In genomic region chr19:28967652-28968051, GRCm38 (mm10) we compare ENCODE assay signal across 9 mouse cellular contexts. TPM values are rescaled to one million over a fixed set of nuclear protein-coding genes. Genes with fewer than 3 reads are reported as not detected.
A peak's percentile ranks its signal among the peaks of the same experiment; 100 is the strongest.
DNase-seq lines count a peak whose midpoint lies in the region; ATAC-seq lines count a peak whose summit lies in the region.
"Had no signal": no experiment of that assay in that cellular context is flagged by ENCODE, and none has a peak within 500 bp of the region (broad histone marks: within the 10 kb centered on the region; RNA-seq: fewer than 3 reads in every experiment).

Gene 4430402I18Rik (minus strand): TSS chr19:28967800.

- WGBS in embryonic facial prominence, embryonic 15.5 days = 11% methylated on average over 11 of the region's 11 CpGs
- 7% methylated on average over 11 of the region's 11 CpGs for WGBS in hindbrain, embryonic 11.5 days
- WGBS in midbrain, embryonic 12.5 days = 4% methylated on average over 11 of the region's 11 CpGs

- H3K27me3 ChIP-seq in embryonic facial prominence, embryonic 15.5 days = no peaks in the 10 kb centered on the region
- no peaks in the 10 kb centered on the region for H3K27me3 ChIP-seq in hindbrain, embryonic 11.5 days (ENCODE audit: control insufficient read depth, insufficient read depth, low read length)
- H3K27me3 ChIP-seq in midbrain, embryonic 12.5 days = peaks cover 8% of the 10 kb centered on the region

- no peak within 1 kb of the TSS for H3K4me3 ChIP-seq in embryonic facial prominence, embryonic 15.5 days (replicated peaks)
- H3K4me3 ChIP-seq in hindbrain, embryonic 11.5 days (ENCODE audit: low read depth, low read length) = no peak within 1 kb of the TSS
- no peak within 1 kb of the TSS for H3K4me3 ChIP-seq in midbrain, embryonic 12.5 days
- H3K4me3 ChIP-seq: liver, embryonic 13.5 days had no signal

- ATAC-seq in embryonic facial prominence, embryonic 15.5 days (ENCODE audit: insufficient number of reproducible peaks, low FRiP score, low TSS enrichment, low read depth) = no peak
- peak; percentile 50; the same call in 1 of the 2 replicates for ATAC-seq in hindbrain, embryonic 11.5 days (ENCODE audit: low FRiP score)
- peak; percentile 50 for ATAC-seq in midbrain, embryonic 12.5 days (ENCODE audit: low FRiP score, low read depth)

- 0 out of 2 replicates have a peak within 1 kb of the TSS, but pooled peaks have one; percentile 6 for H3K4me2 ChIP-seq in embryonic facial prominence, embryonic 15.5 days (replicated peaks)
- 0 out of 2 replicates have a peak within 1 kb of the TSS, but pooled peaks have one; percentile 8 for H3K4me2 ChIP-seq in hindbrain, embryonic 11.5 days (replicated peaks; ENCODE audit: low read depth, low read length)
- peak within 1 kb of the TSS; percentile 34 for H3K4me2 ChIP-seq in midbrain, embryonic 12.5 days (replicated peaks)
- H3K4me2 ChIP-seq: liver, embryonic 13.5 days had no signal

- H3K9ac ChIP-seq in embryonic facial prominence, embryonic 15.5 days = no peak within 1 kb of the TSS
- no peak within 1 kb of the TSS for H3K9ac ChIP-seq in hindbrain, embryonic 11.5 days (ENCODE audit: low read depth, low read length)
- H3K9ac ChIP-seq in midbrain, embryonic 12.5 days (replicated peaks) = no peak within 1 kb of the TSS
- H3K9ac ChIP-seq: liver, embryonic 13.5 days had no signal

- peak; percentile 45 for DNase-seq in adrenal gland, postnatal 10 days
- no peak for DNase-seq in adrenal gland, adult 8-10 months
- DNase-seq in hindbrain, embryonic 11.5 days (ENCODE audit: low spot score) = peak; percentile 59
- no peak for DNase-seq in MN1 (ENCODE audit: low spot score)
- DNase-seq in c-Kit-positive CD71-positive TER-119-positive erythroid progenitor cells, embryonic 14.5 days (ENCODE audit: low spot score) = no peak
- DNase-seq in spleen, postnatal 4 days (ENCODE audit: low spot score in 2 of 2) = no peak
- DNase-seq: liver, embryonic 13.5 days had no signal

- H3K4me1 ChIP-seq in embryonic facial prominence, embryonic 15.5 days = peaks cover 7% of the 10 kb centered on the region
- peaks cover 2% of the 10 kb centered on the region; the same call in 1 of the 2 replicates for H3K4me1 ChIP-seq in hindbrain, embryonic 11.5 days (replicated peaks; ENCODE audit: control insufficient read depth, insufficient read depth, low read length)
- H3K4me1 ChIP-seq in midbrain, embryonic 12.5 days = peaks cover 18% of the 10 kb centered on the region

- H3K27ac ChIP-seq in embryonic facial prominence, embryonic 15.5 days (replicated peaks) = no peak within 1 kb of the TSS
- H3K27ac ChIP-seq in hindbrain, embryonic 11.5 days (ENCODE audit: low read depth, low read length) = no peak within 1 kb of the TSS
- no peak within 1 kb of the TSS for H3K27ac ChIP-seq in midbrain, embryonic 12.5 days (replicated peaks)
- H3K27ac ChIP-seq: liver, embryonic 13.5 days had no signal

- no peaks in the 10 kb centered on the region for H3K9me3 ChIP-seq in embryonic facial prominence, embryonic 15.5 days (replicated peaks)
- no peaks in the 10 kb centered on the region for H3K9me3 ChIP-seq in hindbrain, embryonic 11.5 days (ENCODE audit: control insufficient read depth, low read length)
- H3K9me3 ChIP-seq in midbrain, embryonic 12.5 days = no peaks in the 10 kb centered on the region
- H3K9me3 ChIP-seq: liver, embryonic 13.5 days had no signal

- H3K36me3 ChIP-seq in embryonic facial prominence, embryonic 15.5 days = no peaks in the 10 kb centered on the region
- no peaks in the 10 kb centered on the region for H3K36me3 ChIP-seq in hindbrain, embryonic 11.5 days (ENCODE audit: control insufficient read depth, insufficient read depth, low read length)
- H3K36me3 ChIP-seq in midbrain, embryonic 12.5 days = no peaks in the 10 kb centered on the region
- H3K36me3 ChIP-seq: liver, embryonic 13.5 days had no signal

RNA-seq across cellular contexts. Expression of gene 4430402I18Rik, which starts in this region (rescaled TPM):
- 10 to 100 TPM in 1 of 2 experiments, 1 to 10 TPM in 1; 9.4 to 15.8 TPM for total RNA-seq in adrenal gland, postnatal 10 days (2021)
- 1 to 10 TPM; 2.8 to 6.1 (median 5.0) TPM for total RNA-seq in adrenal gland, adult 8-10 months (2022)
- polyA plus RNA-seq in embryonic facial prominence, embryonic 15.5 days (2015; fragmentation: Nextera tagmentation; extraction: Ambion mirVana) = 2.4 and 3.6 TPM in 2 replicates
- 0.32 and 0.71 TPM in 2 replicates for polyA plus RNA-seq in hindbrain, embryonic 11.5 days (2014; fragmentation: Nextera tagmentation; extraction: Ambion mirVana)
- 0.17 and 0.64 TPM in 2 replicates for polyA plus RNA-seq in midbrain, embryonic 12.5 days (2016; fragmentation: Nextera tagmentation; extraction: Ambion mirVana)

Comparison
In these comparisons a context has a peak if more than half of its experiments do, and no peak if none do; other contexts are left out.
1. Peak in DNase-seq, ATAC-seq and H3K4me2 ChIP-seq in hindbrain, embryonic 11.5 days; RNA of the gene not detected or under 1 TPM.
2. Peak in ATAC-seq and H3K4me2 ChIP-seq in midbrain, embryonic 12.5 days; RNA of the gene not detected or under 1 TPM.